Mouse (Mus musculus): ENCODE results near the gene Ptgr1.

GRCm38 (mm10) chr4:59015181-59015580, 28.3 kb upstream of the Ptgr1 start:
- TF ChIP-seq CTCF (IDR thresholded peaks at IDR 0.05; ENCODE audit: control insufficient read depth, insufficient read depth, low read length) (no peak), POLR2A (IDR thresholded peaks at IDR 0.05; ENCODE audit: borderline replicate concordance, control insufficient read depth, low read depth, low read length) (no peak)
